Mouse (Mus musculus) embryo, embryonic 9.5 days (tissue): ENCODE data around the gene Gnaq.
"Not testable (repeated sequence)": the region's sequence is repeated elsewhere in the genome, so short reads cannot be mapped to it uniquely, and the experiment has no call there.

ENCODE experiments used
- DNase-seq: peaks from one replicate; pipeline ENCODE4 v3.0.0-alpha.2; 2017; ENCODE audit errors: extremely low spot score

Gene Gnaq

GRCm38 (mm10) chr19:16132791-16132864, at the start of gene Gnaq:
Gene Gnaq (plus strand): TSS chr19:16132831.
- no peak for DNase-seq

DNA sequence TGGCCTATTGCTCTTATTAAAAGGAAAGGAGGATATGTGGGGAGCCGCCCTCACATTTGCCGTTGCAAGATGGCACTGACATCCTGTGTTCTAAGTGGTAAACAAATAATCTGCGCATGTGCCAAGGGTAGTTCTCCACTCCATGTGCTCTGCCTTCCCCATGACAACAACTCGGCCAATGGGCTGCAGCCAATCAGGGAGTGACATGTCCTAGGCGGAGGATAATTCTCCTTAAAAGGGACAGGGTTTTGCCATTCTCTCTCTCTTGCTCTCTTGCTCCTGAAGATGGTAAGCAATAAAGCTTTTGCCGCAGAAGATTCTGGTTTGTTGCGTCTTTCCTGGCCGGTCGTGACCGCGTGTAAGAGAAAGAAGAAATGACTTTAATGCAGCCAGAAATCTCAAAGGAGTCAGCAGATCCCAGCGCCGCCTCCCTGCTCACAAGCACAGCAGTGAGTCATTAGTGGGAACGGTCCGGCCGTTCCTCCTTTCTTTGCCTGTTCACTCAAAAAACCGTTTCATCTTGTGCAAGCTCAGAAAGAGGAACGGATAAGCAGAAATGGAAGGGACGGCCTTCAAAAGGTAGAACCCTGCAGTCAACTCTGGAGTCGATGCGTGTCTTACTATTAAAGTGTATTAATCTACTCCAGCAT, 48.5 kb upstream of the Gnaq start:
- not testable (repeated sequence) for DNase-seq

DNA sequence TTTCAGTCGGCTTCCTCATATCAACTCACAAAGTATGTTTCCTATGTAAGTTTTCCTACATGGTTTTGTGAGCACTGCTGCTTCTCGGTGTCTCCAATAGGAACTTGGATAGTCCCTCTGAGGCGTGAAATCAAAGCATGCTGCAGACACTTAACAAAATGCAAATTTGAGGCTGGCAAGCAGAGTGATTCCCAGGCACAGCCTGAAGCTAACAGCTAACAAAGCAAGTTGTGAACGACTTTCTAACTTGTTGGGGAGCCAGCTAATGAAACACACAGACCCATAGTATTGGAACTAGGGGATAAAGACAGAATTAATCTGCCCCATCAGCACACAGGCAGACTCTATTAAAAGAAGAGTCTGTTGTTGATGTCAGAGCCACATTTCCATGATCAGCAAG, 47.4 kb upstream of the Gnaq start:
- no peak for DNase-seq

DNA sequence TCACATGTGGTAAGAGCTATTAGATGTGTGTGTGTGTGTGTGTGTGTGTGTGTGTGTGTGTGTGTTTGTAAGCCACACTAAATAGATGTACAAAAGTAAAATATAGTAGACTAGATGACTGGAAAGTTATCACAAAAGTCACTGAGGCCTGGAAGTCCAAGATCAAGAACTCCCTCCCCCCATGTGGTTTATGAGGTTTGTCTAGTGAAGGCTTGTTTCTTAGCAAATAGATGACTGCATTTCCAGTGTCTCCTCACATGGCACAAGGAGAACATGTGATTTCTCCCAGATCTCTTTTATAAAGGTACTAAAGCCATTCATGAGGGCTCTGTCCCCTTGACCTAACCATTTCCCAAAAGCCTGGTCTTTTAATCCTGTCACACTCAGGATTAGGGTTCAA, 46.5 kb upstream of the Gnaq start:
- DNase-seq = no peak

DNA sequence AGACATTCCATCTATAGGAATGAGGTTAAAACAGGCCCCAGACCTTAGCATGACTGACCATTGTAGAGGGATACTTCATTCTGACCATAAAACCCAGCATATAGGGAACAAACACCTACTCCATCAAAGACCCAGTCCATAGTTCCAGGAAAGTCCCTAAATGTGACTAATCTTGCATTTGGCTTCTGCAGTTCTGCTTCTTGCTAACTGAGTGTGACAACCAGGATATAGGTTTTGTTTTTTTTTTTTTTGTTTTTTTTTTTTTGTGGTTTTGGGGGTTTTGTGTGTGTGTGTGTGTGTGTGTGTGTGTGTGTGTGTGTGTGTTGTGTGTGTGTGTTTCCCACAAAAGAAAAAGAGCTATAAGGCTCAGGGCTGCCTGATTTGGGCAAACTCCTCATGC, 46.0 kb upstream of the Gnaq start:
- no peak for DNase-seq

DNA sequence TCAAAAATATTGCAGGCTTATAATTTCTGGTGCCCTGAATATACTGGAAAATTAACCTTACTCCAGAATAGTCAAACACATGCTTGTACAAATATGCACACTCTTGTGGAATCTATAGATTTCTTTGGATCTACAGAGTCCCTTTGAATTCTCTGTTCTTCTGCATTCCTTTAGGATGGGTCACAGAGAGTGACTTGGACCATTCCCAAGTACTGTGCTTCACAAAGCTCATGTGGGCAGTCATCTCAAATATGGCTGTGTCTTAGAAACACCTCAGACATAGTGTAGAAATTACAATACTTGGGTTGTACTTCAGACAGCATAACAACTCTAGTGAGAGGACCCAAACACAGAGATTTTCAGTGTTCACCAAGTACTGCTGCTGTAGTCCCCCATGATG, 45.2 kb upstream of the Gnaq start:
- DNase-seq = no peak

- no peak for DNase-seq
Observed at GRCm38 (mm10) chr19:16093616-16094015, 39.0 kb upstream of the Gnaq start.

DNA sequence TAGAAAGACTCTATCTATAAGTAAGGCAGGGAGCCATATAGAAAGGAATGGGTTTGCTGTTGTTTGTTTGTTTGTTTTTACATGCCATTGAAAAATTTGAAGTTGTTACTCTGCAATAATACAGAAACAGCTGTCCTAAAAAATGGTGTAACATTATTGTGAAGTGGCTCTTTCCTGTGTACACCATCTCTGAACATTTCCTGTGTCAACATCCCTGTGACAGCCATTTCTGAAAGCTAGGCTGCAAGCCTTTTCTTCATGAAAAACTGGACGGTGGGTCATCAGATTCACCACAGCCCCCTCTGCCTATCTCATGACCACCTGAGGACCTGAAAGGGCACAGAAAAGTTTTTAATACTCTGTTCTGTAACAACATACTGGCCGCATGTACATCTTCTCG, 22.7 kb upstream of the Gnaq start:
- DNase-seq = no peak

- DNase-seq = no peak
Observed at GRCm38 (mm10) chr19:16110670-16111069, 22.0 kb upstream of the Gnaq start.

GRCm38 (mm10) chr19:16113295-16113694, 19.3 kb upstream of the Gnaq start:
- DNase-seq = no peak

GRCm38 (mm10) chr19:16118421-16118820, 14.2 kb upstream of the Gnaq start:
- DNase-seq = no peak

- no peak for DNase-seq
Observed at GRCm38 (mm10) chr19:16121301-16121700, 11.3 kb upstream of the Gnaq start.

DNA sequence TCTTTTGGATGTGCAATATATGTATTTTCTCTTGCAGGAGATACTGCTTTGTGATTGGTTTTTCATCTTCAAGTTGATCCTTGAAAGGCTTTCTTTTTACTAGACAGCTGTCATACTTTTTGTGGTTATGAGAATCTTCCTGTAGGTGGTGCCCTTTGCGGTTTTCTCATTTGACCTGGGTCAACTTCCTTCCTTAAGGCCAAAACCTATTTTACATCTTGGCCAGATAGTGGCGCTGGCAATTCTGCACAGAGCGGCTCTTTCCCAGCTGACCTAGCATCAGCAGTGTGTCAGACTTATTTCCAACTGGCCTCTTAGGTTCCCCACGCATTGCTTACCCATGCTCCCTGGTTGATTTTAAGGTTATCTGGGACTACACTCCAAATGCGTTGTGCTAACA, 3.9 kb upstream of the Gnaq start:
- DNase-seq = no peak

DNA sequence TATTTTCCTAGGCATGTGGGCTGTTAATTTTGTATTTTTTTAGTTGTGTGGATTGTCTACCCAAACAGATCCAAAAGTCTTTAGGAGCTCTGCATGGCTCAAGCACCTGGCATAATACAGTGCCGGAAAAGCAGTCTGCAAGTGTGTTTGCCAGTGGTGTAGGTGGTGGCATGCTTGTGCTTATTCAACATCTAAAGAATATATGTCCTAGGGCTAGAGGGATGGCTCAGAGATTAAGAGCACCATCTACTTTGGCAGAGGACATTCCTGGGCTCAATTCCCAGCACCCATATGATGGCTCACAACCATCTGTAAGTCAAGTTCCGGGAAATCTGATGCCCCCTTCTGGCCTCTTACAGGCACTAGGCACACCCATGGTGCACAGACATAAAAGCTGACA, 3.5 kb upstream of the Gnaq start:
- no peak for DNase-seq

DNA sequence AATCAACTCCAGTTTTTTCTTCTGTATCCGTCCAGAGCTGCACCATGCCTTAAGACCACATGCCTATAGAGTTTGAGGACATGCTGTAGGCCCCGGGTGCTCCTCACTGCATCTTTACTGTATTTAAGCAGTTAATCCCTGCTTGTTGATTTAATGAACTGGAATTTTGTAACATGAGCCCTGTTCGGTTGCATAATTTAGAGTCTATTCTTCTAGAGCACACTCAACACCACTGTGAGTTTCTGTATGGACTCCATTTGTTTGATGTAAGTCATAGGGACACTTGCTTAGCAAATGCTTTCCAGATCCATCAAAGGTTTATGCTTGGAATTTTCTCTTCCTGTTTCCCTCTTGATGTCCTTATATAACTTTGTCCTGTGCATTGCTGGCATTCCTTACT, 2.2 kb upstream of the Gnaq start:
- no peak for DNase-seq

DNA sequence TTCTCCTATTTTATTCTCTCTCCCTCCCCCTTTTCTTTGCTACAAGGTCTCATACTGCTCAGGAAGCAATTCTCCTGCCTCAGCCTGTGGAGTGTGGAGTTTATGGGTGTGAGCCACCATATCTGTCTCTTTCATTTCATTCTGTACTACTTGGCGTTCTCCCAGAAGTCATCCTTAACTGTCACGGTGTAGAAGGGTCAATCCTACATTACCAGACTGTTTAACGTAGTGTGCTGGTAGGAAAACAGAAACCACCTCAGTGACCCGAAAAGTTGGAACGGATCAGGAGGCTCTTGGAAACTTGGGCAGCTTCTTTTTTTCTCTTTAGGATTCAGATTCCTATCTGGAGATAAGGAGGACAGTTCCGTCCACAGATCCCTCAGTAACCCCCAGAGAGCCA, 800 bp upstream of the Gnaq start:
- no peak for DNase-seq

- peak; percentile 96 for DNase-seq
Observed at GRCm38 (mm10) chr19:16132340-16132790, 266 bp upstream of the Gnaq start.

- DNase-seq = peak; percentile 71
Observed at GRCm38 (mm10) chr19:16132865-16133720, 462 bp downstream of the Gnaq start.

DNA sequence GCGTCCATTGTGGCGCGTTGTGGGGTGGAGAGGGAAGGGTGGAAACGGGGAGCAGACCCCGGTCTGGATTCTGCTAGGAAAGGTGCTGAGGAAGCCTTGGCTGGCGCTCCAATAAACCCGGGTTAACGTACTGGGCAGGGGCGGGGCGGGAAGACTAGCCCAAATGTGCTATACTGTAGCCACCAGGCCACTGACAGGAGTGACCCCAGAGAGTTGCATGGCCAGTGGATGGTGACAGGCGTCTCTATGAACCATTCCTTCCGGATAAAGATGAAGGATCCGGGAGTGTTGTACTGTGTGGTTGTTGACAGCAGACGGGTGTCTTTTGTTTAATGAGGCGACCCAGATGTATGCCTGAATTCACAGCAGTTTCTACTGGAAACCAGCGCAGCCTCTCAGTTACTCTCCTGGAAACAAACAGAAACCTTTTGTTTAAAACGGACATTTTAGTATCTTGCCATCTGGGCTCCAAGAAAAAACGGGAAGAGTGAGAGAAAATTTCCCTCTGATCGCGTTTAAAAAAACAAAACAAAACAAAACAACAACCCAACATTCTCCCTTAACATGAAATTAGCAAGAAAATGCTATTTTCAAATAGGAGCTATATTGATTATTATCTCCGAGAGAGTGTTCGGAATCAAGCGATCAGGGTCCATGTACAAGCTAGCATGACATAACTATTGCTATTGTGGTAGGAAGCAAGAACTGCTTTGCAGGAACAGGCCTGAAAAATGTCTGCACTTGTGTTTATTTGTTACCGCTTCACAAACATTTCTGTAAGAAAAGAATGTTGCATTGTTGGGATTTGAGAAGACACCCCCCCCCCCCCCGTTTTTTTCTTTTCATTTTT, 1.3 kb downstream of the Gnaq start:
- no peak for DNase-seq

DNA sequence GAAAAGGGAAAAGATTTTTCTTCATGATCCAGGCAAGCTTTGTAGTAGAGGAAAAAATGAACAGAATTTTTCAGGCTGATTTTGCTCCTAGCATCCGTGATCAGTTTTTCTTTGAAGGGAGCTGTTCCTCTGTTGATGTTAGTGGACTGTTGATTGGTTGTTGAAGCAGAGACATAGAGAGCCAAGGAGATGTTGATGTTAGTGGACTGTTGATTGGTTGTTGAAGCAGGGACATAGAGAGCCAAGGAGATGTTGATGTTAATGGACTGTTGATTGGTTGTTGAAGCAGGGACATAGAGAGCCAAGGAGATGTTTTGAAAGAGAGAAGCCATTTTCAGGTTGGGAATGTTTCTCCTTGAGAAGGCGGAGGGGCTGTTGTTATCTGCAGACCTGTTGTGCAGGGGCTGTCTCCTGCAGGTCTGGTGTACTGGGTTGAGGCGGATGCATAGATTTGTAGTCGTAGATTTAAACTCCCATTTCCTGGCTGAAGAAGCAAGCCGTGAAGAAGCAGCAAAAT, 5.5 kb downstream of the Gnaq start:
- DNase-seq = no peak

DNA sequence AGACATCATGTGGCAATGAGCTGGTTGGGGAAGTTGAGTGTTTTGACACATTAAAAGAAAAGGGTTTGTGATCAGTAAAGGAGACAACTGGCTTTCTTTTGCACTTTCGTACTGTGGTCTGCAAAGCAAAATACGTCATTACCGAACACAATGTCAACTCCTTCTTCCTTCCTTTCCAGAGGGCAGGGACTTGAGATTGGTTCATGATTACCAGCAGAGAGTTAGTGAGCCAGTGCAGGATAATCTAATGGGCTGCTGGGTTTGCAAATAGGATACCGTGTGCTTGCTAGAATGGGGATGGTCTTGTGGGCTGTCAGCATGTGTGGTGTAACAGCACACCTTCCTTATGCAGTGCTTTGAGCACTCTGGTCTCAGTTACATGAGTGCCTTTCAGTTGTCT, 8.1 kb downstream of the Gnaq start:
- no peak for DNase-seq

GRCm38 (mm10) chr19:16141857-16142256, 9.2 kb downstream of the Gnaq start:
- no peak for DNase-seq

- DNase-seq = no peak
Observed at GRCm38 (mm10) chr19:16142990-16143389, 10.4 kb downstream of the Gnaq start.
